Mouse (Mus musculus): ENCODE measurements around the gene Gm10477. TPM values are rescaled to one million over a fixed set of nuclear protein-coding genes. Genes with fewer than 3 reads are reported as not detected.
"Not testable (repeated sequence)": the region's sequence is repeated elsewhere in the genome, so short reads cannot be mapped to it uniquely, and the experiment has no call there.

Gm10477 gene
- total RNA-seq (2021): not detected
- long read RNA-seq, experiment 1: 0 reads
- long read RNA-seq, experiment 2: 0 reads

GRCm38 (mm10) chrX:56524442-56524841 is at the start of gene Gm10477:
Gm10477 (plus strand) TSS chrX:56524742.
- DNase-seq: not testable (repeated sequence)

- no peak for DNase-seq
Observed at GRCm38 (mm10) chrX:56477553-56477952, 47.0 kb upstream of the Gm10477 start.

- DNase-seq: no peak
Observed at GRCm38 (mm10) chrX:56481906-56482305, 42.6 kb upstream of the Gm10477 start.

GRCm38 (mm10) chrX:56489758-56490157 is 34.8 kb upstream of the Gm10477 start:
- peak; percentile 83 for DNase-seq

- peak; percentile 65 for DNase-seq
Observed at GRCm38 (mm10) chrX:56497241-56497640, 27.3 kb upstream of the Gm10477 start.

GRCm38 (mm10) chrX:56531266-56531665 is 6.7 kb downstream of the Gm10477 start:
- peak; percentile 76 for DNase-seq

GRCm38 (mm10) chrX:56537162-56537561 is 12.6 kb downstream of the Gm10477 start:
- peak; percentile 13 for DNase-seq

GRCm38 (mm10) chrX:56549506-56549905 is 25.0 kb downstream of the Gm10477 start, which contains the start of gene Gm648:
Gm648 (minus strand) TSS chrX:56549606.
- no peak for DNase-seq

GRCm38 (mm10) chrX:56553584-56553983 is 29.0 kb downstream of the Gm10477 start:
- no peak for DNase-seq

GRCm38 (mm10) chrX:56572465-56572864 is 47.9 kb downstream of the Gm10477 start:
- DNase-seq: peak; percentile 6

Other genes with a start within 250 kb of the Gm10477 start
- gene Zfp449, start 178.3 kb upstream of the Gm10477 start, total RNA-seq (2021): 1 to 10 TPM; 3.5 to 4.4 TPM
- gene Smim10l2a, start 150.2 kb upstream of the Gm10477 start, total RNA-seq (2021): 1 to 10 TPM; 1.2 to 1.8 TPM
- not detected for gene Gm2174, start 76.8 kb upstream of the Gm10477 start, total RNA-seq (2021)
- 10 to 100 TPM; 22.7 to 27.8 TPM for gene Ints6l, start 69.9 kb upstream of the Gm10477 start, total RNA-seq (2021)
- not detected for gene Gm648, start 24.9 kb downstream of the Gm10477 start, total RNA-seq (2021)
- 10 to 100 TPM; 24.2 to 26.9 TPM for gene Mmgt1, start 73.3 kb downstream of the Gm10477 start, total RNA-seq (2021)
- gene Slc9a6, start 85.0 kb downstream of the Gm10477 start, total RNA-seq (2021): 10 to 100 TPM; 22.3 to 22.5 TPM
- 100 to 1,000 TPM; 146 to 212 TPM for gene Fhl1, start 207.0 kb downstream of the Gm10477 start, total RNA-seq (2021)